Mouse (Mus musculus) thymus, postnatal 0 days (tissue): ENCODE results near the gene Sugp1. TPM values are rescaled to one million over a fixed set of nuclear protein-coding genes. Genes with fewer than 3 reads are reported as not detected.
"Not testable (repeated sequence)": the region's sequence is repeated elsewhere in the genome, so short reads cannot be mapped to it uniquely, and the experiment has no call there.

Experiments used
- DNase-seq: peaks from one replicate; pipeline ENCODE4 v3.0.0-alpha.2; 2015; ENCODE audit warnings: low spot score
- polyA plus RNA-seq: library from polyadenylated mRNA; unstranded; fragments of >200 nt; fragmentation: Nextera tagmentation; extraction: Ambion mirVana; gene quantifications from 2 replicates; pipeline ENCODE4 v1.2.1, GENCODE M21; 2015

Sugp1 gene
- polyA plus RNA-seq, 1 experiment from 2014 or later = 44.3 TPM

GRCm38 (mm10) chr8:70041885-70042546 is 597 bp upstream of the Sugp1 start:
- DNase-seq = peak; percentile 1

- DNase-seq = no peak
Observed at GRCm38 (mm10) chr8:70043996-70044395, 1.4 kb downstream of the Sugp1 start.

GRCm38 (mm10) chr8:70049662-70050061 is 7.0 kb downstream of the Sugp1 start:
- no peak for DNase-seq

- not testable (repeated sequence) for DNase-seq
Observed at GRCm38 (mm10) chr8:70050434-70050833, 7.8 kb downstream of the Sugp1 start.

GRCm38 (mm10) chr8:70057721-70058120 is 15.1 kb downstream of the Sugp1 start:
- no peak for DNase-seq

GRCm38 (mm10) chr8:70071836-70072440 is 29.3 kb downstream of the Sugp1 start:
- DNase-seq = no peak

- DNase-seq = no peak
Observed at GRCm38 (mm10) chr8:70072441-70073069, 29.9 kb downstream of the Sugp1 start, which contains the start of gene Tm6sf2. Gene Tm6sf2, plus strand, starts transcription at chr8:70072924.

GRCm38 (mm10) chr8:70073120-70073519 is 30.5 kb downstream of the Sugp1 start:
- DNase-seq = no peak

- no peak for DNase-seq
Observed at GRCm38 (mm10) chr8:70073682-70074081, 31.1 kb downstream of the Sugp1 start.

GRCm38 (mm10) chr8:70081976-70082375 is 39.4 kb downstream of the Sugp1 start:
- DNase-seq = no peak

GRCm38 (mm10) chr8:70083285-70083684 is 40.7 kb downstream of the Sugp1 start, which contains the start of gene Hapln4:
Gene Hapln4, plus strand, starts transcription at chr8:70083457.
- DNase-seq = no peak

GRCm38 (mm10) chr8:70084191-70085065 is 41.8 kb downstream of the Sugp1 start:
- DNase-seq = no peak

- no peak for DNase-seq
Observed at GRCm38 (mm10) chr8:70086151-70086550, 43.5 kb downstream of the Sugp1 start.

- no peak for DNase-seq
Observed at GRCm38 (mm10) chr8:70087237-70087636, 44.6 kb downstream of the Sugp1 start.

- peak; percentile 19 for DNase-seq
Observed at GRCm38 (mm10) chr8:70087836-70088650, 45.4 kb downstream of the Sugp1 start.

GRCm38 (mm10) chr8:70089296-70089960 is 46.8 kb downstream of the Sugp1 start:
- DNase-seq = no peak

GRCm38 (mm10) chr8:70092786-70093185 is 50.2 kb downstream of the Sugp1 start:
- DNase-seq = no peak

- DNase-seq = no peak
Observed at GRCm38 (mm10) chr8:70099276-70099675, 56.7 kb downstream of the Sugp1 start.

- DNase-seq = no peak
Observed at GRCm38 (mm10) chr8:70100241-70100640, 57.6 kb downstream of the Sugp1 start.

GRCm38 (mm10) chr8:70104506-70104905 is 61.9 kb downstream of the Sugp1 start:
- DNase-seq = peak; percentile 65
